9 mouse cellular contexts compared by ENCODE assay signal in genomic region chr14:79873062-79873461, GRCm38 (mm10).
DNase-seq lines count a peak whose midpoint lies in the region; ATAC-seq and TF ChIP-seq lines count a peak whose summit lies in the region.
"Had no signal": no experiment of that assay in that cellular context is flagged by ENCODE, and none has a peak within 500 bp of the region (broad histone marks: within the 10 kb centered on the region; RNA-seq: fewer than 3 reads in every experiment).

No protein-coding gene starts in this region.

- TF ChIP-seq CTCF in layer of hippocampus, adult 2 months (conservative IDR thresholded peaks at IDR 0.05), result no peak

- no peaks in the 10 kb centered on the region for H3K4me1 ChIP-seq in megakaryocyte, embryonic 14.5 days
- peaks cover 19% of the 10 kb centered on the region for H3K4me1 ChIP-seq in hindbrain, embryonic 13.5 days (replicated peaks)
- no peaks in the 10 kb centered on the region for H3K4me1 ChIP-seq in limb, embryonic 11.5 days (ENCODE audit: control insufficient read depth, insufficient read depth, low read length)

- H3K4me3 ChIP-seq in megakaryocyte, embryonic 14.5 days (replicated peaks), result peak overlapping the region; percentile 23
- no peak overlapping the region for H3K4me3 ChIP-seq in hindbrain, embryonic 13.5 days
- no peak overlapping the region for H3K4me3 ChIP-seq in limb, embryonic 11.5 days (ENCODE audit: low read depth, low read length)
- no peak overlapping the region for H3K4me3 ChIP-seq in layer of hippocampus, adult 2 months

- H3K4me2 ChIP-seq in hindbrain, embryonic 13.5 days, result no peak overlapping the region
- no peak overlapping the region for H3K4me2 ChIP-seq in limb, embryonic 11.5 days (ENCODE audit: low read depth, severe bottlenecking)
- H3K4me2 ChIP-seq: lung, embryonic 14.5 days had no signal

- H3K27ac ChIP-seq in hindbrain, embryonic 13.5 days, result peak overlapping the region; percentile 68
- no peak overlapping the region for H3K27ac ChIP-seq in limb, embryonic 11.5 days (replicated peaks; ENCODE audit: low read depth, low read length)
- H3K27ac ChIP-seq in layer of hippocampus, adult 2 months, result no peak overlapping the region

- 25% methylated on average over 13 of the region's 13 CpGs for WGBS in hindbrain, embryonic 13.5 days
- 40% methylated on average over 13 of the region's 13 CpGs for WGBS in limb, embryonic 11.5 days

- DNase-seq in limb, embryonic 11.5 days (ENCODE audit: low spot score), result peak; percentile 44
- DNase-seq in layer of hippocampus, adult 9-10 months (ENCODE audit: low spot score), result no peak
- no peak for DNase-seq in thymus, postnatal 4 days
- DNase-seq in layer of hippocampus, adult 2 months (ENCODE audit: low spot score in 2 of 2), result no peak
- no peak for DNase-seq in spleen, postnatal 4 days (ENCODE audit: low spot score in 2 of 2)
- DNase-seq: lung, embryonic 14.5 days had no signal

- no peaks in the 10 kb centered on the region for H3K36me3 ChIP-seq in megakaryocyte, embryonic 14.5 days (replicated peaks; ENCODE audit: low read length)
- no peaks in the 10 kb centered on the region for H3K36me3 ChIP-seq in hindbrain, embryonic 13.5 days
- no peaks in the 10 kb centered on the region for H3K36me3 ChIP-seq in limb, embryonic 11.5 days (ENCODE audit: control insufficient read depth, insufficient read depth, low read length)

- no peak for ATAC-seq in megakaryocyte, adult 5-6 weeks (ENCODE audit: poor library complexity, severe bottlenecking)
- peak; percentile 63 for ATAC-seq in hindbrain, embryonic 13.5 days (ENCODE audit: low FRiP score)
- ATAC-seq in limb, embryonic 11.5 days (ENCODE audit: insufficient number of reproducible peaks, low FRiP score, low TSS enrichment, low read depth), result no peak

- H3K9me3 ChIP-seq in megakaryocyte, embryonic 14.5 days, result peaks cover 7% of the 10 kb centered on the region
- H3K9me3 ChIP-seq in hindbrain, embryonic 13.5 days, result no peaks in the 10 kb centered on the region
- H3K9me3 ChIP-seq in limb, embryonic 11.5 days (ENCODE audit: control insufficient read depth, low read length), result no peaks in the 10 kb centered on the region

- no peaks in the 10 kb centered on the region for H3K27me3 ChIP-seq in megakaryocyte, embryonic 14.5 days (replicated peaks)
- peaks cover 25% of the 10 kb centered on the region for H3K27me3 ChIP-seq in hindbrain, embryonic 13.5 days
- H3K27me3 ChIP-seq in limb, embryonic 11.5 days (ENCODE audit: control insufficient read depth, insufficient read depth, low read length), result no peaks in the 10 kb centered on the region

- no peak overlapping the region for H3K9ac ChIP-seq in hindbrain, embryonic 13.5 days
- H3K9ac ChIP-seq in limb, embryonic 11.5 days (ENCODE audit: low read length), result no peak overlapping the region
- H3K9ac ChIP-seq: lung, embryonic 14.5 days had no signal
